Mouse (Mus musculus): ENCODE data around the gene Sgsm2. TPM values are rescaled to one million over a fixed set of nuclear protein-coding genes. Genes with fewer than 3 reads are reported as not detected.

Sgsm2 gene
- polyA plus RNA-seq (2012; rRNA removed), result 7.3 and 7.7 TPM in 2 replicates

DNA sequence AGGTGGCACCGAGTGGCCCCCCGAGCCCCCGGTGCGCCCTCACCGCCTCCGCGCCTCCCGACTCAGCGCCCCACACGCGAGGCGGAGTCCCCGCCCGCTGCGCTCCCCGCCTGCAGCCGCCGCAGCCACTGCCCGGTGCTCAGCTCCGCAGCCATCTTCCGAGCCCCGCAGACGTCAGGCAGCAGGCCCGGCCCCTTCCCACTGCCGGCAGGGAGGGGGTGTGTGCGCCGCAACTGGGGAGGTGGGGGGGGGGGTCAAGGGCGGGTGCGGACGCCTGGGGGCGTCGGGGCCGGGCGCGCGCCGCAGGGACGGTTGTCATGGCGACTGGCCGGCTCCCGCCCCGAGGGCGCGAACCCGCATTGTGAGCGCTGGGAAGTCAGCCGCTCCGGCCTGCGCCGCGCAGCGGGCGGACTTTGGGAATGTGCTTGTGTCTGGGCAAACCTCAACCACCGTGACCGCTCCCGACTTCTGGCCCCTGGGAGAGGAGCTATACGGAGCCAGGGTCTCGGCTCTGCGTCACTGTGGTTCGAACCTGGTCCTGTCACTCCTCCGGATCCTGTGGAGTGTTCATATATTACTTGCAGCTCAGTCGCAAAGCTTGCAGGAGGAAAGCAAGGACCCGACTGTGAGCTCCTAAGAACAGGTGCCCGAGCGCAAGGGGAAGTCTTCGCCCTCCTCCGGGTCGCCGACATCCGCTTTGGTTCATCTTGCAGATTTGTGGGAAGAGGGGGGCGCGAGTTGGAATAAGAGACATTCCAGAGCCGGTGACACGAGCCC is at the start of gene Sgsm2:
Sgsm2 (minus strand) TSS at position 160 of the 777 bp plus-strand sequence.
- DNase-seq (ENCODE audit: low read depth in 1 of 2, low spot score in 2 of 2), result peak; percentile 9 to 36
- H3K4me3 ChIP-seq (ENCODE audit: extremely low read depth, insufficient read depth, insufficient read length), result peak within 1 kb of the TSS; percentile 75

DNA sequence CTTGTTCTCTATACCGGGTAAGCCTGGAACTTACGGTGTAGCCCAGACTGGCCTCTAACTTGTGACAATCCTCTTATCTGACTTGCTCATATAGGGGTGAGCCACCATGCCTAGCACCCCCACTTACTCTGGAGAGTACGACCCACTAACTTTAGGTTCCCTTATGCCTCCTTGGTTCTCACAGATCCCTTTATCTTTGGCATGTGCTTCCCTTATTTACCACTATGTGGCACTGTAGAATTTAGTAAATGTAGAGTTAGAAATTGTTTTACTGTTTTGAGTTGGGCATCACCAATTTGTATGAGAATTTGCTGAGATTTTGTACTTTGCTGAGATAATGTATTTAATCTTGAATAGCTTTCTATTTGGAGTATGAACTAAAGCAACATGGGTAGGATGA is 49.5 kb upstream of the Sgsm2 start:
- Histone ChIP-seq H3K4me3 (ENCODE audit: extremely low read depth, insufficient read depth, insufficient read length) (no peak overlapping the region), H3K27ac (ENCODE audit: insufficient read depth, low read length) (no peak overlapping the region), H3K36me3 (ENCODE audit: control insufficient read depth, insufficient read depth, low read length) (peaks cover 10% of the 10 kb centered on the region), H3K4me1 (ENCODE audit: control insufficient read depth, insufficient read depth, insufficient read length) (no peaks in the 10 kb centered on the region), H3K27me3 (ENCODE audit: control insufficient read depth, insufficient read depth, low read length) (no peaks in the 10 kb centered on the region)
- TF ChIP-seq CTCF (IDR thresholded peaks at IDR 0.05; ENCODE audit: extremely low read depth, insufficient read depth, insufficient read length, insufficient replicate concordance) (no peak), POLR2A (IDR thresholded peaks at IDR 0.05; ENCODE audit: low read depth, low read length) (no peak)
- DNase-seq (ENCODE audit: low read depth in 1 of 2, low spot score in 2 of 2), result peak in 1 of 2 experiments; percentile 12
- 79% methylated on average over 3 of the region's 3 CpGs for WGBS

More for the DNA sequence above, at the start of gene Sgsm2:
- Histone ChIP-seq H3K27ac (ENCODE audit: insufficient read depth, low read length) (peak within 1 kb of the TSS; percentile 67), H3K27me3 (ENCODE audit: control insufficient read depth, insufficient read depth, low read length) (no peaks in the 10 kb centered on the region), H3K4me1 (ENCODE audit: control insufficient read depth, insufficient read depth, insufficient read length) (peaks cover 3% of the 10 kb centered on the region; the same call in 1 of the 2 replicates), H3K36me3 (ENCODE audit: control insufficient read depth, insufficient read depth, low read length) (peaks cover 18% of the 10 kb centered on the region)
- WGBS, result under 1% methylated on average over 73 of the region's 74 CpGs
- no peak for TF ChIP-seq POLR2A (IDR thresholded peaks at IDR 0.05; ENCODE audit: low read depth, low read length)
- TF ChIP-seq CTCF (IDR thresholded peaks at IDR 0.05; ENCODE audit: extremely low read depth, insufficient read depth, insufficient read length, insufficient replicate concordance), result no peak

DNA sequence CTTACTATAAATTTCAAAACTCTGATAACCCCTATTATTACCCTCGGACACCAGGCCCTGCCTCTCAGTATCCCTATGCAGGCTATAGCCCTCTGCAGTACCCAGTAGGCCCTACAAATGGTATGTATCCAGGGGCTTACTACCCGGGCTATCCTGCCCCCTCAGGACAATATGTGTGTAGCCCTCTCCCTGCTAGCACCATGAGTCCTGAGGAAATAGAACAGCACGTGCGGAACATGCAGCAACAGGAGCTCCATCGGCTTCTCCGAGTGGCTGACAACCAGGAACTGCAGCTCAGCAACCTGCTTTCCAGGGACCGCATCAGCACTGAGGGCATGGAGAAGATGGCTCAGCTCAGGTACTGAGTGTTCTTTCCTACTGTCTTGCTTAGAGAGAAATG is 33.5 kb upstream of the Sgsm2 start:
- Histone ChIP-seq H3K4me3 (ENCODE audit: extremely low read depth, insufficient read depth, insufficient read length) (no peak overlapping the region), H3K4me1 (ENCODE audit: control insufficient read depth, insufficient read depth, insufficient read length) (peaks cover 2% of the 10 kb centered on the region; the same call in 1 of the 2 replicates), H3K27me3 (ENCODE audit: control insufficient read depth, insufficient read depth, low read length) (no peaks in the 10 kb centered on the region), H3K27ac (ENCODE audit: insufficient read depth, low read length) (no peak overlapping the region), H3K36me3 (ENCODE audit: control insufficient read depth, insufficient read depth, low read length) (peaks cover 20% of the 10 kb centered on the region)
- TF ChIP-seq POLR2A (IDR thresholded peaks at IDR 0.05; ENCODE audit: low read depth, low read length) (no peak), CTCF (IDR thresholded peaks at IDR 0.05; ENCODE audit: extremely low read depth, insufficient read depth, insufficient read length, insufficient replicate concordance) (no peak)
- 97% methylated on average over 7 of the region's 7 CpGs for WGBS
- no peak for DNase-seq (ENCODE audit: low read depth in 1 of 2, low spot score in 2 of 2)

DNA sequence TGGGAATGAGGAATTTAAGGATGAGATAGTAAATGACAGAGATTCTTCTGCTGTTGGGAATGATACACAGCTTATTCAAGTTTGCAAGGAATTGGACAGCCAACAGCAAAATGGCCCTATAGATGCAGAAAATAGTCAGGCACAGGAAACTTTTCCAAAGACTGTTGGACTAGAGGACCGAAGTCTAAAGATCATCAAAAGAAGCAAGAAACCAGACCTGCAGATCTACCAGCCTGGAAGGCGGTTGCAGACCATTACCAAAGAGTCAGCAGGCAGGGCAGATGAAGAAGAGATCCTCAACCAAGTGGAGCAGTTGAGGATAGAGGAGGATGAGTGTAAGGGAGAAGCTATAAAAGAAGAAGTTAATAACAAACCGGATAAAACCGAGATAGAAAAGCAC is 32.3 kb upstream of the Sgsm2 start:
- no peak overlapping the region for H3K27ac ChIP-seq (ENCODE audit: insufficient read depth, low read length)
- TF ChIP-seq CTCF (IDR thresholded peaks at IDR 0.05; ENCODE audit: extremely low read depth, insufficient read depth, insufficient read length, insufficient replicate concordance) (no peak), POLR2A (IDR thresholded peaks at IDR 0.05; ENCODE audit: low read depth, low read length) (no peak)
- 90% methylated on average over 4 of the region's 4 CpGs for WGBS

DNA sequence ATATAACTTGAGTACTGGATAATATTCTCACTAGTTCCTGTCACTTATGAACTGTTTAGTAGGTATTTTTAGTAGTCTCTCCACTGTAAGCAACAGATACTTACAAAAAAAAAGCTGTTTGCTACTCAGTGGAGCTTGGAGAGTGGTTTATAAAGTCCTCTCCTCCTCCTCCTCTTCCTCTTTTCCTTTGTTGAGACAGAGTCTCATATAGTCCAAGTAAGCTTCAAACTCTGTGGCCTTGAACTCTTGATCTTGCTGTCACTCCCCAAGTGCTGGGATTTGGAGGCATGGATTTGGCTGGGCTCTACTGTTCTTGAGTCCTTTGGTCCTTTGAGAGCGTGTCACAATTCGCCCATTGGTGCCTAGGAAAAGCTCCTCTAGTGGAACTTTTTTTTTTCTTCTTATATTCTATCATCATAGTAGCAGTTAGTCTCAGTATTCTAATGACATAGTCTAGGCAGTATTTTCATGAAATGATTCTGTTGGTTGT is 30.4 kb upstream of the Sgsm2 start:
- TF ChIP-seq POLR2A (IDR thresholded peaks at IDR 0.05; ENCODE audit: low read depth, low read length) (no peak), CTCF (IDR thresholded peaks at IDR 0.05; ENCODE audit: extremely low read depth, insufficient read depth, insufficient read length, insufficient replicate concordance) (no peak)
- H3K36me3 ChIP-seq (ENCODE audit: control insufficient read depth, insufficient read depth, low read length), result peaks cover 4% of the 10 kb centered on the region
- H3K27me3 ChIP-seq (ENCODE audit: control insufficient read depth, insufficient read depth, low read length), result no peaks in the 10 kb centered on the region
- 64% methylated on average over 2 of the region's 2 CpGs for WGBS
- no peak for DNase-seq (ENCODE audit: low read depth in 1 of 2, low spot score in 2 of 2)
- no peak overlapping the region for H3K27ac ChIP-seq (ENCODE audit: insufficient read depth, low read length)
- H3K4me3 ChIP-seq (ENCODE audit: extremely low read depth, insufficient read depth, insufficient read length), result no peak overlapping the region; the same call in 1 of the 2 replicates
- peaks cover 2% of the 10 kb centered on the region; the same call in 1 of the 2 replicates for H3K4me1 ChIP-seq (ENCODE audit: control insufficient read depth, insufficient read depth, insufficient read length)

More for the DNA sequence above, 32.3 kb upstream of the Sgsm2 start:
- Histone ChIP-seq H3K27me3 (ENCODE audit: control insufficient read depth, insufficient read depth, low read length) (no peaks in the 10 kb centered on the region), H3K4me3 (ENCODE audit: extremely low read depth, insufficient read depth, insufficient read length) (no peak overlapping the region), H3K36me3 (ENCODE audit: control insufficient read depth, insufficient read depth, low read length) (peaks cover 13% of the 10 kb centered on the region), H3K4me1 (ENCODE audit: control insufficient read depth, insufficient read depth, insufficient read length) (peaks cover 2% of the 10 kb centered on the region; the same call in 1 of the 2 replicates)
- no peak for DNase-seq (ENCODE audit: low read depth in 1 of 2, low spot score in 2 of 2)

DNA sequence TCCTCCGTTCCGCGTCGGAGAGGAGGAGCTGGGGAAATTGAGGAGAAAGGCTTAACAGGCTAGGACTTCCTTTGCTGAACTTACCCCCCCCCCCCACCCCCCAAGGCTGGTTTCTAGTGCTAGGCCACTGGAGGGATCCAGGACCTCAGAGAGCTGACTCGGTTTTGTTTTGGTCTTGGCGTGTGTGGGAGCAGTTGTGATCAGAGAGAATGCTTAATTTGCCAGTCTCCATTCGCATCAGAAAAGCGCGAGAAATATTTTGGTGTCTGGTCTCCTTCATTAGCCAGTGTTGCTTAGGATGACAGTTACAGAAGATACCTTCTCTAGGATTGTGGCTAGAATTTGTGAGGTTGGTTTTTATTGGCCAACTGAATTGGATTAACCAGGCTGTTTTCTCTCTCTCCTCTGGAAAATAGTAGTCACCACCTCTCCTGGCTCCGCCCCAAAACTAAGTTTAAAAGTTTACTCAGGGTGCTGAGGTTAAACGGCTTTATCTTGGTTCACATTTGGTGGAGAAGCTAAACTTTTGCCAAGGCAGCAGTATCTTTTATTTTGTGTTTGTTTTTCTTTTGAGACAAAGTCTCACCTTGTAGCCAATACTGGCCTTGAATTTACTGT is 29.6 kb upstream of the Sgsm2 start:
- Histone ChIP-seq H3K4me3 (ENCODE audit: extremely low read depth, insufficient read depth, insufficient read length) (peak overlapping the region; percentile 75), H3K4me1 (ENCODE audit: control insufficient read depth, insufficient read depth, insufficient read length) (peaks cover 2% of the 10 kb centered on the region; the same call in 1 of the 2 replicates), H3K27ac (ENCODE audit: insufficient read depth, low read length) (peak overlapping the region; percentile 92), H3K36me3 (ENCODE audit: control insufficient read depth, insufficient read depth, low read length) (peaks cover 4% of the 10 kb centered on the region), H3K27me3 (ENCODE audit: control insufficient read depth, insufficient read depth, low read length) (no peaks in the 10 kb centered on the region)
- 1% methylated on average over 11 of the region's 11 CpGs for WGBS
- no peak for TF ChIP-seq CTCF (IDR thresholded peaks at IDR 0.05; ENCODE audit: extremely low read depth, insufficient read depth, insufficient read length, insufficient replicate concordance)
- DNase-seq (ENCODE audit: low read depth in 1 of 2, low spot score in 2 of 2), result peak in 1 of 2 experiments; percentile 36

Measured in spleen, adult 2 months (tissue).